Mouse (Mus musculus) heart, embryonic 14.5 days (tissue): ENCODE data around the gene Mpz. TPM values are rescaled to one million over a fixed set of nuclear protein-coding genes. Genes with fewer than 3 reads are reported as not detected.

ENCODE experiments used
- ATAC-seq: fragments of 200-750 bp; cut with Nextera tagmentation; 2 replicates; pipeline ENCODE4 v1.8.0; 2017; ENCODE audit warnings: low read depth, moderate TSS enrichment; ENCODE audit not compliant: insufficient number of reproducible peaks, insufficient read depth, low FRiP score
- H3K27ac ChIP-seq, 2 experiments: fragments of 200-500 bp in 1 of 2; fragments of 300-500 bp in 1 of 2; sonication (generic) in 1 of 2; replicated peaks in 1 of 2; 2 replicates each; pipeline ENCODE4 v1.5.1; 2012 to 2014; ENCODE audit warnings: low read depth in 2 of 2, low read length in 2 of 2, control low read depth in 1 of 2, mild to moderate bottlenecking in 1 of 2, mixed read lengths in 1 of 2; ENCODE audit not compliant: control insufficient read depth in 1 of 2, insufficient read depth in 1 of 2
- H3K27me3 ChIP-seq: fragments of 300-500 bp; sonication (generic); 2 replicates; pipeline ENCODE4 v1.6.1; 2014; ENCODE audit warnings: mild to moderate bottlenecking, low read length, control low read depth; ENCODE audit not compliant: control insufficient read depth, insufficient read depth
- H3K36me3 ChIP-seq: fragments of 300-500 bp; sonication (generic); 2 replicates; pipeline ENCODE4 v1.6.1; 2014; ENCODE audit warnings: mild to moderate bottlenecking, control low read depth, low read length, mixed read lengths; ENCODE audit not compliant: control insufficient read depth, insufficient read depth
- H3K4me1 ChIP-seq, 2 experiments: fragments of 200-500 bp in 1 of 2; fragments of 300-500 bp in 1 of 2; sonication (generic) in 1 of 2; 2 replicates each; pipeline ENCODE4 v1.6.1; 2012 to 2014; ENCODE audit warnings: low read length in 2 of 2, control low read depth in 1 of 2, mixed read lengths in 1 of 2; ENCODE audit not compliant: control insufficient read depth in 2 of 2, insufficient read depth in 2 of 2
- H3K4me2 ChIP-seq: fragments of 300-500 bp; sonication (generic); 2 replicates; pipeline ENCODE4 v1.6.1; 2014; ENCODE audit warnings: mild to moderate bottlenecking, low read length
- H3K4me3 ChIP-seq, 2 experiments: fragments of 200-500 bp in 1 of 2; fragments of 300-500 bp in 1 of 2; sonication (generic) in 1 of 2; 2 replicates each; pipeline ENCODE4 v1.5.1; 2012 to 2014; ENCODE audit warnings: low read length in 2 of 2, mild to moderate bottlenecking in 2 of 2, control low read depth in 1 of 2, low read depth in 1 of 2, moderate library complexity in 1 of 2; ENCODE audit not compliant: control insufficient read depth in 1 of 2, insufficient read depth in 1 of 2
- H3K9ac ChIP-seq: fragments of 300-500 bp; sonication (generic); 2 replicates; pipeline ENCODE4 v1.6.1; 2014; ENCODE audit warnings: mild to moderate bottlenecking, low read length
- H3K9me3 ChIP-seq: fragments of 300-500 bp; sonication (generic); 2 replicates; pipeline ENCODE4 v1.6.1; 2016; ENCODE audit warnings: low read length, control low read depth; ENCODE audit not compliant: control insufficient read depth
- WGBS: fragments of 180-500 bp; shearing (Covaris S2); extraction: QIAGEN DNeasy Blood & Tissue Kit; methylation state at CpG from one replicate; pipeline ENCODE4 v1.1.7; 2014; 5-methylcytosine and 5-hydroxymethylcytosine counted together
- polyA plus RNA-seq: library from polyadenylated mRNA; unstranded; fragments of >200 nt; fragmentation: Nextera tagmentation; extraction: Ambion mirVana; gene quantifications from 2 replicates; pipeline ENCODE4 v1.2.1, GENCODE M21; 2014

The Mpz gene
- polyA plus RNA-seq, 1 experiment from 2014 or later = not detected

DNA sequence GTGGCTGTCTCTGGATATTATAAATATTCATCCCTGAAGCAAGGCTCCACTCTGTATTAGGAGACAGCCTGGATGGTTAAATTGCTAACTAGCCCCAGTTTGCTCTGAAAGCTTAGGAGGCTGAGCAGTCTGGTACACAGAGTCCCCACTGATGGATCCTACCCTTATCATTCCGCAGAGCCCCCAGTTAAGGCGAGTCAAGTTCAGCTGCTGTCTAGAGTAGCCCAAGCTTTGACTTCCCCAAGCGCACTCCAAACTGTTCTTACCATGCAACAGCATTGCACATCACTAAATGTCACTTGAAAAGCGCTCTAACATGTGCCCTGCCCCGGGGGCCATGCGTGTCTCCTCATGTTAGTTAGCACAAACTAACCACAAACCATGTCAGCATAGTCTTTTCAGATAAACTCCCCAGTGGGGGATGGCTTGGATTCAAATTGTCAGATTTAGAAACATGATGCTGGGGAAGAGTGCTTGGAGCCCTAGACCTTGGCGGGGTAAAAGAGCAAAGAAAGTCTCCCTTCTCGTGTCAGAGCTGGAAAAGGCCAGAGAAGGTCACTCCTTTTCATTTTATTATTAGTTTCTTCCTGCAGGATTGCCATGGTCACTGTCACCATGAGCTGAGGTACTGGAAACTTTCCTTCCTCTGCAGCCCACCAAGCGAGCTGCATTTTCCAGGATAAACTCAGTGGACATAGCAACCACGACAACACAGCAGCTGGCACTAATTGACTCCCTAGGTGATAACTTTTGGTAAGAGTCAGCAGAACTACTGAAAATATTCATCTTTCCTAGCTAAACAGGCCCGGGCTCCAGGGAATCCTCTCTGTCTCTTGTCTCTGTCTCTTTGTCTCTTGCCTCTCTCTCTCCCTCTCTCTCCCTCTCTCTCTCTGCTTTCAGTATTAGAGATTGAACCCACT lies 43.7 kb downstream of the Mpz start:
- WGBS = 47% methylated on average over 11 of the region's 11 CpGs
- ATAC-seq = no peak
- Histone ChIP-seq H3K36me3 (no peaks in the 10 kb centered on the region), H3K4me2 (peak overlapping the region; percentile 97), H3K9me3 (no peaks in the 10 kb centered on the region), H3K4me3 (peak overlapping the region in 1 of 2 experiments; percentile 15; a peak in 1 of 4 replicates), H3K4me1 (peaks cover 31 to 33% of the 10 kb centered on the region in 2 experiments), H3K27ac (no peak overlapping the region), H3K27me3 (peaks cover 10% of the 10 kb centered on the region; the same call in 1 of the 2 replicates), H3K9ac (peak overlapping the region; percentile 1)

DNA sequence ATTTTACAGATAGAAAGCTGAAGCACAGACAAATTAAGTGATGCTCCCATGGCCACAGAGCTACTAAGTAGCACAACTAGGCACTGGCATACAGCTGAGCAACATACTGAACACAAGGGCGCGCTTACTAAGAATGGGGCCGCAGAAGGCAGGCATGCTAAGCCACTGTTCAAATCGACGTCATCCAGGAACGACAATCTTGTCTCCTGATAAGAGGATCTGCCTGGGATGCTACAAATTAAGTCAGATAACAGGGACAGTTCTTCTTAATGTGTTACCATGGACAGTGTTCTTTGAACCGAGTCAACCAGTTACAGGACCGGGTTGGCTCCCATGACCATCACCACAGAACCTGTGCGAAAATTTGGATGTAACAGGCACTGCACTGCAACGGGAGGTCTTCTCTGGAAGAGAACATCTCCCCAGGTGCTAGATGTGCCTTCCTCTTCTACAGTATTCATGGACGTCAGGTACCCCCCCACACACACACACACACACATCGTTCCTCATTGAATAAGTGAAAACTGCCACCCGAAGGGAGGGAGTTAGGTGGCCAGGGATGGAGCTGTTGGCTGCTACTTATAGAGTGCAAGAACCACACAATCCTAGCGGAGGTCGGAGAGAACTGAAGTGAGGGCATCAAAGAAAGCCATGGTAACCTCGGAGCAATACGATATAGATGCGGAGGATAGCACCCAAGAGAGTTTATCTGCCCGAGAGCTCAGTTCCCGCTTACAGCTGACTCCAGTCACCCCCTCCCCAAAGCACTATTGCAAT lies 44.7 kb downstream of the Mpz start:
- ATAC-seq = no peak
- Histone ChIP-seq H3K4me2 (peak overlapping the region; percentile 97), H3K9ac (peak overlapping the region; percentile 81), H3K36me3 (no peaks in the 10 kb centered on the region), H3K4me1 (peaks cover 23 to 24% of the 10 kb centered on the region in 2 experiments), H3K27ac (0 out of 4 replicates have a peak overlapping the region, but pooled peaks of 1 of the 2 experiments have one; percentile 33), H3K4me3 (peak overlapping the region; percentile 75 to 83), H3K9me3 (no peaks in the 10 kb centered on the region), H3K27me3 (peaks cover 10% of the 10 kb centered on the region; the same call in 1 of the 2 replicates)
- WGBS = 8% methylated on average over 20 of the region's 20 CpGs

DNA sequence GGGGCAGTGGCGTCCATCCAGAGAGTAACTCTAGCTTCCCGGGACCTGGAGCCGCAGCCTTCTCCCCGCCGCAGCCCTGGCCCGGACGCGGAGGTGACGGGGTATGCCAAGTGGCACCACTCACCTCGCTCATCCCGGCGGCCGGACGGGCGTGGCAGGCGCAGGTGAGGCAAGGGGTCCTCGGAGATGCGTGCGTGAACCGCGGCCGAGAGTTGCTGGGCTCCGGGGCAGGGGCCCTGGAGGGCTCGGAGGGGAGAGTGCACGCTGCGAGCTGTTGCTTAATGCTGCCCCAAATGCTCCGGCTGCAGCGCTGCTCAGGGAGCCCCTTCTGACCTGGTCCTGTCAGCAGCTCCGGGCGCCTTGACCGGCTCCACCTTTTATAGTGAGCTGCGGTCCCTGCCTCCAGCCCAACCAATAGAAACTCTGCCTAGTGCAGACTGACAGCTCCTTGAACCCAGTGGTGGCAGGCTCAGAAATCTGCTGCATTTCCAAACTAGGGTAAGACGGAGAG lies 45.4 kb downstream of the Mpz start, which contains the start of gene Pcp4l1:
TSS of gene Pcp4l1 (minus strand) at position 382 of the 511 bp plus-strand sequence.
- Histone ChIP-seq H3K9me3 (no peaks in the 10 kb centered on the region), H3K36me3 (no peaks in the 10 kb centered on the region), H3K27ac (peak within 1 kb of the TSS; percentile 16 to 33; a peak in 1 of 4 replicates), H3K27me3 (peaks cover 10% of the 10 kb centered on the region; the same call in 1 of the 2 replicates), H3K4me1 (peaks cover 23 to 24% of the 10 kb centered on the region in 2 experiments), H3K9ac (peak within 1 kb of the TSS; percentile 81), H3K4me3 (peak within 1 kb of the TSS; percentile 75 to 83), H3K4me2 (peak within 1 kb of the TSS; percentile 97)
- peak; percentile 84 for ATAC-seq
- WGBS = under 1% methylated on average over 33 of the region's 33 CpGs

DNA sequence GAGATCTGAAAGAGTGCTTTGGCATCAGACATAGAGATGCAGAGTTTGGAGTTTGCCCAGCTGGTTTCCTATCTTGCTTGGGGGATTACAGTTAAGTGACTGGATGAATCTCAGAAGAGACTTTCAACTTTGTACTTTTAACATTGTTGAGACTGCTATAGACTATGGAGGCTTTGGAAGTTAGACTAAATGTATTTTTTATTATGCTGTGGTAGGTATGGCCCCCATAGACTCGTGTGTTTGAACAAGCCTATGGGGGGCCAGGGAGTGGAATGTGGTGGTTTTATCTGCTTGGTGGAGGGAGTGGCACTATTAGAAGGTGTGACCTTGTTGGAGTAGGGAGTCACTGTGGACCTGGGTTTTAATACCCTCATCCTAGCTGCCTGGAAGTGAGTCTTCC lies 49.0 kb downstream of the Mpz start:
- H3K4me3 ChIP-seq = no peak overlapping the region
- H3K9me3 ChIP-seq = no peaks in the 10 kb centered on the region
- 50% methylated on average over 1 of the region's 1 CpGs for WGBS
- H3K27ac ChIP-seq = no peak overlapping the region
- H3K4me2 ChIP-seq = no peak overlapping the region
- H3K36me3 ChIP-seq = no peaks in the 10 kb centered on the region
- no peak for ATAC-seq
- H3K27me3 ChIP-seq = 0 out of 2 replicates have a peak, but pooled peaks cover 4% of the 10 kb centered on the region
- no peak overlapping the region for H3K9ac ChIP-seq
- peaks cover 5% of the 10 kb centered on the region in 2 experiments for H3K4me1 ChIP-seq

DNA sequence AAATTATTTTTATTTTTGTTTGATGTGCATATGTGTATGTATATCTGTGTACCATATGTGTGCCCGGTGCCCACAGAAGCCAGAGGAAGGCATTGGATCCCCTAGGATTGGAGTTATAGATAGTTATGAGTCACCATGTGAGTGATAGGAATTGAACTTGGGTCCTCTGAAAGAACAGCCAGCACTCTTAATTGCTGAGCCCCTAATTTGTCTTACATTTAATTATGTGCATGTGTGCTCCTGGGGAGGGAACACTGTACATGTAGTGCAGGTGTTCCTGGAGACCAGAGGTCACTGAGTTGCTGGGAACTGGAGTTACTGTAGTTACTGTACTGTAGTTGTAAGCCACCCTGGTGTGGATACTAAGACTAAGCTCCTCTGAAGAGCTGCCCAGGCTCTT lies 50.3 kb downstream of the Mpz start:
- H3K27ac ChIP-seq = no peak overlapping the region
- H3K27me3 ChIP-seq = 0 out of 2 replicates have a peak, but pooled peaks cover 4% of the 10 kb centered on the region
- no peak overlapping the region for H3K9ac ChIP-seq
- no peaks in the 10 kb centered on the region for H3K4me1 ChIP-seq
- no peak for ATAC-seq
- no peak overlapping the region for H3K4me2 ChIP-seq
- no peak overlapping the region for H3K4me3 ChIP-seq
- WGBS = 84% methylated on average over 1 of the region's 1 CpGs
- H3K9me3 ChIP-seq = no peaks in the 10 kb centered on the region
- H3K36me3 ChIP-seq = no peaks in the 10 kb centered on the region

DNA sequence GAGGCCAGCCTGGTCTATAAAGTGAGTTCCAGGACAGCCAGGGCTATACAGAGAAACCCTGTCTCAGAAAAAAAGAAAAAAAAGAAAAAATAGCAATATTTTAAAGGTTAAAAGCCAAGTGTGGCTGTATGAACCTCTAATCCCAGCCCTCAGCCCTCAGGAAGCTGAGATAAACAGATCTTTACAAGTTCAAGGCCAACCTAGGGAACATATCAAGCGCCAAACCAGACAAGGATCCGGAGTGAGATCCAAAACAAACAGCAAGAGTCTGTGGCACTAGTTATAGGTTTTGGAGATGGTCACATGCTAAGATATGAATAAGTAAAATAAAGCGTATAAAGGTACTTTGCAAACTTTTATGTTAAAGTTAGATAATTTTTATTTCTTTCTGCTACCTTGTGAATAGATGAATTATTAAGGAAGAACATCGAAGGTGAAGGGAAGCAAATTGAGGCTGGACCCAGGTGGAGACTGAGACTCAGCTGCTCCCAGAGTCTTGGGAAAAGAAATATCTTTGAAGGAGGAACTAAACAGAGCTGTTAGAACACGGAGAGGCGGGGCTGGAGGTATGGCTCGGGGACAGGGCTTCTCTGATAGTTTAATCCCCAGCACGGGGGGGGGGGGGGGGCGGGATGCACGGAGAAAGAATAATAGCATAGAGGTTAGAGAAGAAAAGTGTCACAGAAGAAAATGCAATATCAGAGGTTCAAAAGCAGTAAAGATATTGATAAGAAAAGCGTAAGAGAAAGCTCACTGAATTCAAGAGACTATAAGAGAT lies 53.1 kb downstream of the Mpz start:
- H3K9me3 ChIP-seq = no peaks in the 10 kb centered on the region
- ATAC-seq = no peak
- no peak overlapping the region for H3K27ac ChIP-seq
- H3K36me3 ChIP-seq = no peaks in the 10 kb centered on the region
- no peaks in the 10 kb centered on the region for H3K27me3 ChIP-seq
- H3K4me2 ChIP-seq = no peak overlapping the region
- H3K4me3 ChIP-seq = no peak overlapping the region
- H3K4me1 ChIP-seq = no peaks in the 10 kb centered on the region
- no peak overlapping the region for H3K9ac ChIP-seq
- WGBS = 57% methylated on average over 10 of the region's 11 CpGs
